Mouse (Mus musculus): ENCODE measurements around the gene Plxdc1. TPM values are rescaled to one million over a fixed set of nuclear protein-coding genes. Genes with fewer than 3 reads are reported as not detected.

Plxdc1 gene
- polyA plus RNA-seq, 1 experiment from 2014 or later: 0.40 TPM

- WGBS: 57% methylated on average over 6 of the region's 9 CpGs
- ATAC-seq (ENCODE audit: low FRiP score, low TSS enrichment) (no peak), DNase-seq (ENCODE audit: low spot score) (no peak)
- H3K9ac ChIP-seq (ENCODE audit: low read length): no peak overlapping the region
- H3K27ac ChIP-seq (replicated peaks): no peak overlapping the region
- no peak overlapping the region for H3K4me2 ChIP-seq (replicated peaks; ENCODE audit: low read depth)
- TF ChIP-seq CTCF (IDR thresholded peaks at IDR 0.05; ENCODE audit: low read depth): no peak
- no peak for TF ChIP-seq EP300 (optimal IDR thresholded peaks at IDR 0.05)
- no peaks in the 10 kb centered on the region for H3K9me3 ChIP-seq (ENCODE audit: control insufficient read depth, low read length)
- no peaks in the 10 kb centered on the region for H3K4me1 ChIP-seq (replicated peaks; ENCODE audit: control insufficient read depth, insufficient read depth)
- no peaks in the 10 kb centered on the region for H3K27me3 ChIP-seq (ENCODE audit: control insufficient read depth, insufficient read depth, low read length)
- no peaks in the 10 kb centered on the region for H3K36me3 ChIP-seq (ENCODE audit: control insufficient read depth, insufficient read depth, low read length)
- no peak overlapping the region for H3K4me3 ChIP-seq (ENCODE audit: low read depth, low read length)
Measured at GRCm38 (mm10) chr11:98011716-98012115, 25.5 kb upstream of the Plxdc1 start.

- no peak for TF ChIP-seq EP300 (optimal IDR thresholded peaks at IDR 0.05)
- TF ChIP-seq CTCF (IDR thresholded peaks at IDR 0.05; ENCODE audit: low read depth): no peak
- WGBS: 74% methylated on average over 11 of the region's 11 CpGs
- H3K4me1 ChIP-seq (replicated peaks; ENCODE audit: control insufficient read depth, insufficient read depth): no peaks in the 10 kb centered on the region
- H3K9ac ChIP-seq (ENCODE audit: low read length): no peak overlapping the region
- H3K36me3 ChIP-seq (ENCODE audit: control insufficient read depth, insufficient read depth, low read length): no peaks in the 10 kb centered on the region
- no peak overlapping the region for H3K4me2 ChIP-seq (replicated peaks; ENCODE audit: low read depth)
- no peaks in the 10 kb centered on the region for H3K27me3 ChIP-seq (ENCODE audit: control insufficient read depth, insufficient read depth, low read length)
- DNase-seq (ENCODE audit: low spot score): no peak
- H3K9me3 ChIP-seq (ENCODE audit: control insufficient read depth, low read length): no peaks in the 10 kb centered on the region
- no peak overlapping the region for H3K27ac ChIP-seq (replicated peaks)
- H3K4me3 ChIP-seq (ENCODE audit: low read depth, low read length): no peak overlapping the region
- ATAC-seq (ENCODE audit: low FRiP score, low TSS enrichment): no peak
Measured at GRCm38 (mm10) chr11:98008087-98008486, 21.8 kb upstream of the Plxdc1 start.

GRCm38 (mm10) chr11:98005686-98006085, 19.4 kb upstream of the Plxdc1 start:
- Histone ChIP-seq H3K27me3 (ENCODE audit: control insufficient read depth, insufficient read depth, low read length) (no peaks in the 10 kb centered on the region), H3K4me3 (ENCODE audit: low read depth, low read length) (no peak overlapping the region), H3K9me3 (ENCODE audit: control insufficient read depth, low read length) (no peaks in the 10 kb centered on the region), H3K9ac (ENCODE audit: low read length) (no peak overlapping the region), H3K27ac (replicated peaks) (peak overlapping the region; percentile 45; the same call in 1 of the 2 replicates), H3K4me1 (replicated peaks; ENCODE audit: control insufficient read depth, insufficient read depth) (no peaks in the 10 kb centered on the region), H3K4me2 (replicated peaks; ENCODE audit: low read depth) (no peak overlapping the region), H3K36me3 (ENCODE audit: control insufficient read depth, insufficient read depth, low read length) (no peaks in the 10 kb centered on the region)
- ATAC-seq (ENCODE audit: low FRiP score, low TSS enrichment): peak; percentile 15; the same call in 1 of the 2 replicates
- WGBS: 63% methylated on average over 10 of the region's 10 CpGs
- peak; percentile 33 for DNase-seq (ENCODE audit: low spot score)
- no peak for TF ChIP-seq CTCF (IDR thresholded peaks at IDR 0.05; ENCODE audit: low read depth)
- no peak for TF ChIP-seq EP300 (optimal IDR thresholded peaks at IDR 0.05)

GRCm38 (mm10) chr11:98005076-98005475, 18.8 kb upstream of the Plxdc1 start:
- Histone ChIP-seq H3K27me3 (ENCODE audit: control insufficient read depth, insufficient read depth, low read length) (no peaks in the 10 kb centered on the region), H3K4me3 (ENCODE audit: low read depth, low read length) (no peak overlapping the region), H3K9ac (ENCODE audit: low read length) (no peak overlapping the region), H3K27ac (replicated peaks) (no peak overlapping the region), H3K9me3 (ENCODE audit: control insufficient read depth, low read length) (no peaks in the 10 kb centered on the region), H3K4me2 (replicated peaks; ENCODE audit: low read depth) (no peak overlapping the region), H3K36me3 (ENCODE audit: control insufficient read depth, insufficient read depth, low read length) (no peaks in the 10 kb centered on the region), H3K4me1 (replicated peaks; ENCODE audit: control insufficient read depth, insufficient read depth) (no peaks in the 10 kb centered on the region)
- WGBS: 59% methylated on average over 13 of the region's 13 CpGs
- ATAC-seq (ENCODE audit: low FRiP score, low TSS enrichment): peak; percentile 68
- TF ChIP-seq EP300 (optimal IDR thresholded peaks at IDR 0.05): no peak
- no peak for TF ChIP-seq CTCF (IDR thresholded peaks at IDR 0.05; ENCODE audit: low read depth)
- peak; percentile 80 for DNase-seq (ENCODE audit: low spot score)

- Histone ChIP-seq H3K4me1 (replicated peaks; ENCODE audit: control insufficient read depth, insufficient read depth) (no peaks in the 10 kb centered on the region), H3K4me2 (replicated peaks; ENCODE audit: low read depth) (no peak overlapping the region), H3K27ac (replicated peaks) (no peak overlapping the region), H3K4me3 (ENCODE audit: low read depth, low read length) (no peak overlapping the region), H3K36me3 (ENCODE audit: control insufficient read depth, insufficient read depth, low read length) (no peaks in the 10 kb centered on the region), H3K9me3 (ENCODE audit: control insufficient read depth, low read length) (no peaks in the 10 kb centered on the region), H3K27me3 (ENCODE audit: control insufficient read depth, insufficient read depth, low read length) (no peaks in the 10 kb centered on the region), H3K9ac (ENCODE audit: low read length) (no peak overlapping the region)
- ATAC-seq (ENCODE audit: low FRiP score, low TSS enrichment) (no peak), DNase-seq (ENCODE audit: low spot score) (no peak)
- 61% methylated on average over 8 of the region's 8 CpGs for WGBS
- TF ChIP-seq CTCF (IDR thresholded peaks at IDR 0.05; ENCODE audit: low read depth) (no peak), EP300 (optimal IDR thresholded peaks at IDR 0.05) (no peak)
Measured at GRCm38 (mm10) chr11:98004161-98004560, 17.9 kb upstream of the Plxdc1 start.

GRCm38 (mm10) chr11:98003171-98003671, 17.0 kb upstream of the Plxdc1 start:
- Histone ChIP-seq H3K27ac (replicated peaks) (no peak overlapping the region), H3K4me1 (replicated peaks; ENCODE audit: control insufficient read depth, insufficient read depth) (no peaks in the 10 kb centered on the region), H3K27me3 (ENCODE audit: control insufficient read depth, insufficient read depth, low read length) (no peaks in the 10 kb centered on the region), H3K9me3 (ENCODE audit: control insufficient read depth, low read length) (no peaks in the 10 kb centered on the region), H3K4me2 (replicated peaks; ENCODE audit: low read depth) (peak overlapping the region; percentile 43), H3K9ac (ENCODE audit: low read length) (no peak overlapping the region), H3K36me3 (ENCODE audit: control insufficient read depth, insufficient read depth, low read length) (no peaks in the 10 kb centered on the region), H3K4me3 (ENCODE audit: low read depth, low read length) (0 out of 2 replicates have a peak overlapping the region, but pooled peaks have one; percentile 4)
- DNase-seq (ENCODE audit: low spot score) (peak; percentile 42), ATAC-seq (ENCODE audit: low FRiP score, low TSS enrichment) (peak; percentile 47; the same call in 1 of the 2 replicates)
- TF ChIP-seq EP300 (optimal IDR thresholded peaks at IDR 0.05): no peak
- TF ChIP-seq CTCF (IDR thresholded peaks at IDR 0.05; ENCODE audit: low read depth): no peak
- 53% methylated on average over 17 of the region's 17 CpGs for WGBS

Data from stomach, postnatal 0 days (tissue).